Mouse (Mus musculus) lung, adult 18-20 months (tissue): Measurements from ENCODE around the gene Atf6.

ENCODE experiments used
- DNase-seq, 2 experiments: peaks; one replicate each; pipeline ENCODE4 v3.0.0; 2022; ENCODE audit warnings: mixed read lengths in 2 of 2

Gene Atf6

DNA sequence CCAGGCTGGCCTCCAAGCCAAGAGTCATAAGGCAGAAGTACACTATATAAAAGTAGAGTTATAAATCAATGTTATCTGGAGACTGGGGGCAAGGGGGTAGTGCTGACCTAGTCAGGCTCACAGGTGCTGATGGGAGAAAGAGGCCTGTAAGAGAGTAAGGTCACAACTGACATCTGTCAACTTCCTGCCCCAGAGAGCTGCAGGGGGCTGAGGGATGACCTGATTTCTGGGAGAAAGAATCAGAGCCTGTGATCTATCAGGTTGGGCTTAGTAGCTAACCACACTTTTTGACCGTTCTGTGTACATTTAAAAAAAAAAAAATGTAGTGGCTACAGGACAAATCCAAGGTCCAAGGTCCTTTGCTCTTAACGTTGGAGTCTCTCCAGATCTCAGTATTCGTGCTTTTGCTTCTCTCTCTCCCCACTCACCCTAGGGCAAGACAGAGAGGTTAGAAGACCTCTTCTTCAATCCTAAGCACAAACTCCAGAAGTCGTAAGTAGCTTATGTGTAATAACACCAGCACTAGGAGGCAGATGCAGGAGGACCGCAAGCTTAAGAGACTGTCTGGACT lies 15.4 kb upstream of the Atf6 start:
- DNase-seq, result no peak

DNA sequence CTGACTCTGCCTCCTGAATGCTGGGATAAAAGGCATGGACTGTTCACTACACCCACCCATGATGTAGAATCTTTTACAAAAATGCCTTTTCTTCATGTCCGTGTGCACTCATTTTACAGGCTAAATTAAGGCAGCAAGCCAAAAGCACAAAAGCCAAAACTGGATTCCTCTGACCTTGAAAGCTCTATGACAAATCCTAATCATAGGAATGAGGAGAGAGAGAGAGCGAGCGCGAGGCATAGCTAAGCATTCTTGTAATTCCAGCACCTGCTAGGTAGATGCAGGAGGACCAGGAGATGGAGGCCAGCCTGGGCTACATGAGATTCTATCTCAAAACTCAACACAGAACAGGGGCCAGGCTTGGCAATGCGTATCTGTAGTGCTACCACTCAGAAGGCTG lies 9.3 kb upstream of the Atf6 start:
- no peak for DNase-seq

DNA sequence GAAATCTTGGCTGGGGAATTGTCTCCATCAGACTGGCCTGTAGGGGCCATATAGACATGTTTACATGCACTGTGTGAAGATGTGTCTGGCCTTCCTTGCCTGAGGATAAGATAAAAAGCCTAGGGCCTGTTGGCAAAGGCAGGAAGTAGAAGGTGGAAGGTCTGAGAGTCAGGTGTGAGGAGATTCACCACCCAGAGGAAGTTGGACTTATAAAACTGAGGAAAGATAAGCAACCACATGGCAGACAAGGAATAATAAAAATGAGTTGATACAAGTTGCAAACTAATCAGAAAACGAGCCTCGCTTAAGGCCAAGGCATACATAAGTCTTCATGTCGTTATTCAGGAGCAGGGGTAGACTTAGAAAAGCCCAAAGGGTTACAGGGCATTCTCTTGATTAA lies 8.1 kb upstream of the Atf6 start:
- DNase-seq, result no peak

DNA sequence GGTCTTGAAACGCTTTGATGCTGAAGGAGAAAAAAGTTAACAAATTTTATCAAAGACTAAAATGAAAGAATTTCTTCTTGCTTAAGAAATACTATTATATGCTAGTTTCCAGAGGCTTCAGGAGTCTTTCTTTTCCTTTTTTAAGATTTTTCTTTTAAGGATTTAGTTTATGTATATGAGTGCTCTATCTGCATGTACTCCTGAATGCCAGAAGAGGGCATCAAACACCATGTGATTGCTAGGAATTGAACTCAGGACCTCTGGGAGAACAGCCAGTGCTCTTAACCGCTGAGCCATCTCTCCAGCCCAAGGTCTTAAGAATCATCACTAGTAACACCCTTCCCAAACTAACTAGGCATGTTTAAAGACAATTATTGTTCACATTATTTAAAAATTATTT lies 4.4 kb upstream of the Atf6 start:
- no peak for DNase-seq

DNA sequence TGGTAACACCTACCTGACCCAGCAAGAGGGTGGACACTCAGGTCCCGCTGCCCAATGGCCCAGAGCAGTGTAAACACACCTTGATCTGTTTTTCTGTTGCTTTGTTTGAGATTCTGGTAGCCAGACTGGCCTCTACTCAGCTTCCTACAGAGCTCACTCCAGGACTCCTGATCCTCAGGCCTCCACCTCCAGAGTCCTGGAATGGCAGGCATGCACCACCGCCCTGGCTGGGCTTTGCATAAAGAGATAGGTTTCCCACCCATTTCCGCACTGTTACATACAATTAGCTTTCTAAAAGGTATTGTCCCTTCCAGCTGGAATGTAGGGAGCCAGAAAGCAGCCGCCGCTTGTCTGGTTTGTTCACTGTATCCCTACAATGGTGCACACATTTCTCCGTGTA lies 3.8 kb upstream of the Atf6 start:
- DNase-seq, result no peak

DNA sequence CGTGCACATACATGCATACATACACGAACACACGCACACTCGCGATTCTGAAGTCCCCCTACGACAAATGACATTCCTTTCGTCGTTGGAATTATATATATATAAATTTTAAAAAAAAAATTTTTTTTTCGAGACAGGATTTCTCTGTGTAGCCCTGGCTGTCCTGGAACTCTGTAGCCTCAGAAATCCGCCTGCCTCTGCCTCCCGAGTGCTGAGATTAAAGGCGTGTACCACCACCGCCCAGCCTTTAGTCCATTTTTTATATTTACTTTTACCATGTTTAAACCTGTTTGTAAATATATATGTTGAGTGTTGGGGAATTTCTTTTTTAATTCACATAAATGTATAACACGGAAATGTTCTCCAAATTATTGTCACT lies 1.3 kb upstream of the Atf6 start:
- DNase-seq, result no peak

DNA sequence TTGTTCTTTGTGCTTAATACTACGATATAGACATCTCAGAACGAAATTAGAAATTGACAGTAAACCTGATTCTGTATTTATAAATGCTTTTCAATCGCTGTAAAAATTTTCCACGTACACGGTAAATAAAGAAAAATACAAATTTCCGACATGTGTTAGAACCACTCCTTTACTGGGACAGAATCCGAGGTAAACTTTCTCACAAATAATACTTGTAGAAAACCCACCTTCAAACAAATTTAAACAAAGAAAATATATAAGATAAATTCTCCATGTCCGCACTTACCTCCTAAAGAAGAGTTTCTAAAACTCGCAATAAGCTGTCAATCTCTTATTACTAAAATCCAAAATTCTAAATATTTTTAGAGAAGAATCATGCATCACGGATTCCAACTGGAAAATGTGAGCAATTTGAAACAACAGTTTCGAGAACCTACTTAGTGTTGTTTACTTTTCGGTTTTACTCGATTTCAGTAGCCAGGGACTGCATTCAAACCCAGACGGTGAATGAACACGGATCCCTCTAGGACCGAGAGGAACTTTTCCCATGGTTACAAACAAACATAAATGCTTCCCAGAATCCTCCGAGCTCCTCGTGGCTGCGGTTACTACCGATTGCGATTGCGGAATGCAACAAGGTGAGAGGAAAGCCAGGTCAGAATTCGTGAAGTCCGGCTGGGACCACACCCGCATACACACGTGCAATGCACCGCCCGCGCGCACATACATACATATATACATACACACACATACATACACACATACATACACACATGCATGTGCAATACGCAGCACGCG lies 735 bp upstream of the Atf6 start:
- peak; percentile 79 to 83 for DNase-seq

DNA sequence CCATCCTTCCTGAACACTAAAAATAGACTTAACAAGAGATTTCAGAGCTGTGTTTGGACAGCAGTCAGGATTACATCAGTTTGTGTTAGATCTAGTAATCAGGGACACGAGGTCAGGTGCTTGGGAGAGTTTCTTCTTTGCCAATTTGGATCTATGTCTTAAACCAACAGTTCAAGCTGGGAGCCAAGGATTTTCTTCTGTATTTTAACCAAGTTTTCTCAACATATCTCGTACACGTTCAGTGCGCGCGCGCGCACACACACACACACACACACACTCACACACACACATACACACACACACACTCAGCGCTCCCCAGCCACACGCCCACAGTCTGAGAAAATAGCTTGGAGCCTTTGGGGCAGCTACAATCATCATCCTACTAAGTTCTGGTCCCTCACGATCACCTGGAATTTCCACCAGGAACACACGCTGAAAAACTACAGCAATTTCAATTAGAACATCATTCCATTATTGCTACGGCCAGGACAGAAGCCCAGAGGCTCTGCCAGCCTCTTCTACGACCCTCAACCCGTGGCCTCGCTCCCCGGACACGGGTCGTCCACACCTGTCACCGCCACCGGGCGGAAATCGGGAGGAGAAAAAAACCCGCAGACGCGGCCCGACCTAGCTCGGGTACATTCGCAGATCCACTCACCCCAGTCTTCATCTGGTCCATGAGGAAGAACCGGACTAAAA lies 430 bp downstream of the Atf6 start:
- DNase-seq, result peak in 1 of 2 experiments; percentile 22

DNA sequence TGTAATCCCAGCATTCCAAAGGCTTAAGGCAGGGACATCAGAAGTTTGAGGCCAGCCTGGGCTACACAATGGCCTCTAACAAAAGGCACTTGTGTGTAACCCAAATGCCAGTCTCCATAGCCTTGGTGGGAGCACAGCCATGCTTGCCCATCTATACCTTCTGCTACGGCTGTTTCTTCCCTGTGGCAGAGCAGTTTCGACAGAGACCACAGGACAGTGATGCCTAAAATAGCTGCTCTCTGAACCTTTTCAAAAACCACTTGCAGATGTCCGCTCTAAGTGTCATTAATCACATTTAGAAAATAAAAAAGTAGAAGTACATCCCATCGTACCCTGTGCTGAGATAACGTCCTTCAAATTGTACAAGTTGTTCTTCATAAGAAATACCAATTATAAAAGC lies 2.2 kb downstream of the Atf6 start:
- no peak for DNase-seq

DNA sequence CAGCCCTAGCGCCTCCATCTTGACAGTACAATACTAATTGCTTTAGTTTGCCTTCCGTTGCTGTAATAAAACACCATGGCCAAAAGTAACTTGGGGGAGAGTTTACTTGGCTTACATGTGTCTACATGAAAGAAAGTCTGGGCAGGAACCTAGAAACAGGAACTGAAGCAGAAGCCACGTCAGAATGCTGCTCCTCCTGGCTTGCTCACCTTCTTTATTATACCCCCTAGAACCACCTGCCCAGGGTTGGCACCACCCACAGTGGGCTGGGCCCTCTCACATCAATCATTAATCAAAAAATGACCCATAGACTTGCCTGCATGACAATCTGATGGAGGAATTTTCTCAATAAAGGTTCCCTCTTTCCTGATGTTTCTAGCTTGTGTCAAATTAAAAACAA lies 2.8 kb downstream of the Atf6 start:
- no peak for DNase-seq

DNA sequence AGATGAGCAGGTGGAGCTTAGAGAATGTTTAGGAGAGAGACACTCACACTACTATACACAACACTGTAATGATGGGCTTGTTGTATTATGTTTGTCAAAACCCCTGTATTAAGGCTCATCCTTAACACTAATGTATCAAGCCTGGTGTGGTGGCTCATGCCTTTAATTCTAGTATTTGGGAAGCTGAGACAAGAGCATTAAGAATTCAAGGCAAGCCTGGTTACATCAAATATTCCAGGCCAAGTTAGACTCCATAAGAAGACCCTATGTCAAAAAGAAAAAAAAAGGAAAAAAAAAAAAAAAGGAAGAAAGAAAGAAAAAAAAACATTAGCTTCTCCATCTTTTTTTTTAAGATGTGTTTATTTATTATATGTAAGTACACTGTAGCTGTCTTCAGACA lies 3.3 kb downstream of the Atf6 start:
- DNase-seq, result no peak

DNA sequence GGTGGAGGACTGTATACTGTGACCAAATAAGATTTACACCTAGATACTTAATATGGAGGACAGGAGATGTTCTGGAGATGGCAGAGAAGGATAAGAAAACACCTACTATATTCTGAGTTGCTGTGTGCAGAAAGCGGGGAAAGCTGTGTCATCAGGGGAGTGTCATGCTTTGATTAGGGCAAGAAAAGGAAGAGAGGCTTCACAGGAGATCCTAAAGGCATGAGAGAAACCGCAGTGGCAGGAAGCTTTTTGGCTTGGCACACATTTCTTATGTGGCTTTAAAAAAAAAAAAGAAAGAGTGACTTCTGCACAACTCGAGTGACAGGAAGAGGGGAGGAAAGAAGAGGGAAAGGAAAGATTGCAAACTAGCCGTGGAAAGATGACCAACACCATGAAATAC lies 4.5 kb downstream of the Atf6 start:
- DNase-seq, result no peak

DNA sequence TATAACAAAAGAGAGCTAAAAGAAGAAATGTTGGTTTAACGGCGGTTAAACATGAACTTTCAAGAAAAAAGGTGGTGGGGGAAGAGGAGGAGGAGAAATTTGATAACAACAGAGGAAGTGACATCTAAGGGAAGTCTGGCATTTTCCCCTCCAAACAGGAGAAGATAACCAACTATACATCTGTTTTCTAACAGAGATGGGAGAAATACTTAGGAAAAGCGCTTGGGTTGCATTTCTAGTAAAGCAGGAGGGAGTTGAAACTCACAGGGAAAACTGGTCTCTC lies 5.2 kb downstream of the Atf6 start:
- DNase-seq, result no peak

DNA sequence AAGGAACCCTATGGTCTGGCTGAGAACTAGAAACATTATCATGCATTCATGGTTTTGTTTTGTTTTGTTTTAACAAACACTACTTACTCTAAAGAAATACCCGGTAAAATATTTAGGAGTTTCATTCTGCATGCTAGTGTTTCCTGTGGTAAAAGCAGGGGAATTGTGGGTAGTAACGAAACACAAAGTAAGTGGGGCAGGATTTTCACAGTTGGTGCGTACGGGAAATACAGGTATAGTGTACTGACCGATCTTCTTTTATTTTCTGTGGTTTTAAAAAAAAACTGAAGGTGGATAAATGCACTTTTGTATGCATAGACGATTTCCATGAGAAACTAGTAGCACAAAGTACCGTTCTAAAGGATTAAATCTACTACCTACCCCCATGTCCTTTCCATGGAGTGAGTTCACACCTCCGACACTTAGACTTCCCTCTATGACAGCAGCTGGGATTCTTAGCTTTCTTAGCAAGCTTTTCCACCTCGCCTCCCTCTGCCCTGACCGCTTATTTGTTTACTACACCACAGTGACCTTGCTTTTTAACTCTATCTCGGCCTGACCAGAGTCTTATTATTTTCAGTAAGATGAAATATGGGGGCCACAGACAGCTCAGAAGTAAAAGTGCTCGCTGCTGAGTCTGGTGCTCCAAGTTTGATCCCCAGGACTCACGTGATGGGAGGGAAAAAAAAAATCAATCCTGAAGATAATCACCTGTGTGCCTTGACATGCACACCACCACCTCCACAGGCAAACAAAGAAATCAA lies 5.7 kb downstream of the Atf6 start:
- no peak for DNase-seq

DNA sequence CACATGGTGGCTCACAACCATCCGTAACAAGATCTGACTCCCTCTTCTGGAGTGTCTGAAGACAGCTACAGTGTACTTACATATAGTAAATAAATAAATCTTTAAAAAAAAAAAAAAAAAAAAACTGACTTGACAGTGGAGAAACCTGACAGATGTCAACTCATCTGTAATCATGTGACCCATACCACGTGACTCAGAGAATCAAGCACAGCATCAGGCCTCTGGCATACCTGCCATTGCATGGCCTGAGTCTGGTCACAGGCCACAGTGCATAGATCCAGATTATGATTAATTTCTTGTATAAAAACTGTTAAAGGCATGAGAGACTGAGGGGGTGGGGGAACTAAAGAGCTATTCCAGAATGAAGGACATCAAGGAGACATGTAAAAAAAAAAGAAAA lies 8.7 kb downstream of the Atf6 start:
- no peak for DNase-seq

DNA sequence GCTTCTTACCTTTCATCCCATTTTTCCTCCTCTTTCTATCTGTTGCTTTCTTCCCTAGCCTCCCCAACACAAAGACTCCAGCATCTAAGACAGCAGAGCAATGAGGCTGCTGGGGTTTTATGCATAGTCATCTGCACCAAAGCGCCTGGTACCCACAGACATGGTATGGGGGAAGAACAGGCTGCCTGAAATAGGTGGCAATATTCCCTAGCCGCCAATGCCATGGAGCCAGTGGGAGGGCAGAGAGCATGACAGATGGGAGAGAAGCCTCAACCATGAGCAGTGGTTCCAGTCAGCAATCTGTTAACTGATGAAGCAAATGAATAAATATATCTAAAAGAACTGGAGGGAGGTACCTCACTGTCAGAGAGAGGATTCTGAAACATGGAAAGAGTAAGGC lies 10.2 kb downstream of the Atf6 start:
- no peak for DNase-seq

DNA sequence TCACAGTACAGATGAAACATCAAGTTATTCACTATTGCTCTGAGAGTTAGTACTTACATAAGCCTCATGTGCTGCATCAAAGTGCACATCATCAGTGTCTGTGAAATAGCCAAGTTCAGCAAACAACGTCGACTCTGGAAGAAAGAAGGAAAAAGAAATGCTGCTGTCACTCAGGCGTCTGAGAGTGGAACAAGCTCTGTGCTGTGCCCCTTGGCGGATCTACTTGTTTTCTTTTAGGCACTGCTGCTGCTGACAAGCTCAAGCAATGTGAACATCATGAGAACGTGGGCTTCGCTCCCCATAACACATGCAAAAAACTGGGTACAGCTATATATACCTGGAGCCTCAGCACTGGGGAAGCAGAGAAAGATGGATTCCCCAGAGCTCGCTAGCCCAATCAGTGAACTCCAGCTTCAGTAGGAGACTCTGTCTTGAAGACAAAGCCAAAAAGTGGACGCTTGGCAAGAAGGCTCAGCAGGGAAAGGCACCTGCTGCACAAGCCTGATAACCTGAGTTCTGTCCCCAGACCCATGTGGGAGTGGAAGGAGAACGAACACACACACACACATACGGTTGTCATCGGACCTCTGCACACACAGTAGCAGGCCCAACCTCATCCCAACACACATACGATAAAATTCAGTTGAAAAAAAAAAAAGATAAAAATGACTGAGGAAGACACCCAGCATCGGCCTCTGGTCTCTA lies 12.4 kb downstream of the Atf6 start:
- peak; percentile 31 to 51 for DNase-seq

DNA sequence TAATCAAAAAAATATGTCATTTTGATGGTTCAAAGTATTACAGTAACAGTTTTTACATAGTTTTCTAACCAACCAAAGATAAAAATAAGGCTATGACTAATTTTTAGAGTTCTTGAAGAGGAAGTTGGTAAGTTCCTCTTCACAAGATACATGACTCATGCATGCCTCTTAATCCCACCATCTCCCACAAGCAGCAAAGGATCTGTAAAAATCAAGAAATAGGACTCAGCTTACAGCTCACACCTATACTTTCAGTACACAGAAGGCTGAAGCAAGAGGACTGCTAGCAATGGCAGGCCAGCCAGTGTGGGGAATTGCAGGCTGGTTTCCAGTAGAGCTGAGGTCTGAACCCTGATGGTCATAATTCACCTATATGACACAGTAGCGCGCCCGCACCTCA lies 14.0 kb downstream of the Atf6 start:
- no peak for DNase-seq

DNA sequence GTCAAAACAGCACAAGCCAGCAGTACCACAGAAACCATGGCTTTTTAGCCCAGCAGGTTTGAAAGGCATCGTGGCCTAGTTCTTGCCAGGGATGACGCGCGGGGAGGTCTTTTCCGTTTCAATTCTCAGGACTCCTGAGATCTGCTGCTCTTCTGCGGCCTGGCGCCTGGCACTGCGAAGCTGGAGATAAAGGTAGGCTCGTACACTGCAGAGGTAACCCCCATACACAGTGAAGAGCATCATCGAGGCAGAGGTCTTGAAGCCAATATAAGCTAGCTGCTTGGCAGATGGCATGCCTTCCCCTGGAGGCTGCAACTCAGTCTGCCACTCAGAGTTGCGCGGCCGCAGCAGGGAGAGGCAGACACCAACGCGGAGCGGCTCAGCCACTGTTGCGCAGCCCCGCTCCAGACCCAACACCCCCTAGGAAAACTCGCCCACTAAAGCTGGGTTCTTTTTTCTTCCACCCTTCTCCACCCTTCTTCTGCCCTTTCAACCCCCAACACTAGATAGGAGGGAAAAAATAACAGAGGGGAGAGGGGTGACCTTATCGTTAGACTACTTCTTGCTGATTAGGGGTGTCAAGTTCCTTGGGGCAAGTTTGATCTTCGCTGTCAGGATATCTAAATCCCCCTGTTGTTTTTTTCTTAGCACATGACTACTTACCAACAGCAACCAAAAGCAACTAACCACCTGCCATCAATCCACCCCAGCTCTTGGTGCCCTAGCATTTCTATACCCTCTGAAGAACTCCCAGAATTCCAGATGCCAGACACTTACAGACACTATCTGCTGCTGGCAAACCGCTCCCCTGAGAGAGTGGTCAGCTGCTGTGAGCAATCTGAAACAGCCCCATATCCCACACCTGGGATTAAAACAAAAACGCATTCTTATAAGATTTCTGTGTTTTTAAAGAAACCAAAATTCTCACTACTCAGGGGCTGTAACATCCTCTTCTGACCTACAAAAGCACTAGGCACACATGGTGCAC lies 16.6 kb downstream of the Atf6 start:
- no peak for DNase-seq

DNA sequence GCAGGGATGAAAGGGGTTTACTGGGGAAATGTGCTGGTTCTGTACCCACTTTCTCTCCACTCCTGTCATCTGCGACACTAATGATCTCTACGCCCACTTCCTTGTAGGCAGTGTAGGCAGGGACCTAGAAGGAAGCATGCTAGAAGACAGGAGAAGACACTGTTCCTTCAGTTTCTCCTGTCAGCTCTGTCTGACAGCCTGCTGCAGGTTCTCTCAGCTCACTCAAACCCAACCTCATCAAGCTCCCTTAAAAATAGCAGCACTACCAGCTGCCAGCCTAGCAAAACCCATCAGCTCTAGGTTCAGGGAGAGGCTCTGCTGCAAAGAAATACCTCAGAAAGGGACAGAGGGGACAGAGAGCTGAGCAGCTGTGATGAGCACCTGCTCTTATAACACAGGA lies 17.6 kb downstream of the Atf6 start:
- no peak for DNase-seq

DNA sequence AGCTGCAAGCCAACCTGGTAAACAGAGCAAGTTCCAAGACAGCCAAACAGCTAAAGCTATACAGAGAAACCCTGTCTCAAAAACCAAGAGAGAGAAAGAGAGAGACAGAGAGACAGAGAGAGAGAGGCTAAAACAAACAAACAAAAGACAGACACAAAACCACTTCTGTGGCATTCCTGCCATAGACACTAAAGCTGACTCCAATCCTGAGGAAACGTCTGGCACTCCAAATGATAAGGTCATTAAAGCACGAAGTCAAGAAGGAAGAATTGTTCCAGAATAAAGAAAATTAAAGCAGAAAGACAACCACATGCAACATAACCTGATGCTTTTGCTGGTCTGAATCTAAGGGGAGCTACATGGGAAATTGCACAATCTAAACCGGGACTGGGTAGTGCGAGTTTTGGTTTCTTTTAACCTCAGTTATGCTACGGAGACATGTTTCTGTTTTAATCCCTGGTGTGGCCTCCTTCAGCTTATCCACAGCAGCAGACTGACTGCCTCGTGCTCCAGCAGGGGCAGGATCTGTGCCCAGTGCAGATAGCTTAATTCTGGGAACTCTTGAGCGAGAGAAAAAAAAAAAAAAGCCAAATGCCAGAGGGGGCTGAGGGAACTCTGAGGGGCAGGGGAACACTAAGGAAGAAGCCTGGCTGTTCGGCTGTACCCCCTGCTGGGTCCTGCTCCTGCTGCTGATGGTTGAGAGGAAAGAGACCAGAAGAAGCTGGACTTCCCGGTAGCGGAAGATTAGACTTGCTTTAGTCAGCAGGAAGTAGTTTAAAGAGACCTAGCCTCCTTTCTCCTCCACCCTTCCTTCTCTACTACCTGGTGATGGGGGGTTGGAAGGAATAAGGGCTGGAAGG lies 21.9 kb downstream of the Atf6 start:
- DNase-seq, result no peak
